Mouse (Mus musculus) lung, embryonic 16.5 days (tissue): ENCODE results near the gene Ndufa7. TPM values are rescaled to one million over a fixed set of nuclear protein-coding genes. Genes with fewer than 3 reads are reported as not detected.

Source experiments
- ATAC-seq: fragments of 200-750 bp; cut with Nextera tagmentation; 2 replicates; pipeline ENCODE4 v1.8.0; 2017; ENCODE audit warnings: low read depth, mild to moderate bottlenecking, moderate library complexity
- H3K27ac ChIP-seq: fragments of 300-500 bp; sonication (generic); 2 replicates; pipeline ENCODE4 v1.5.1; 2014; ENCODE audit warnings: mild to moderate bottlenecking, control low read depth, low read length
- H3K27me3 ChIP-seq: fragments of 300-500 bp; sonication (generic); 2 replicates; pipeline ENCODE4 v1.6.1; 2014; ENCODE audit warnings: low read depth, low read length, mixed read lengths; ENCODE audit not compliant: control insufficient read depth, insufficient read depth
- H3K36me3 ChIP-seq: fragments of 300-500 bp; sonication (generic); 2 replicates; pipeline ENCODE4 v1.6.1; 2014; ENCODE audit warnings: low read length; ENCODE audit not compliant: control insufficient read depth, insufficient read depth
- H3K4me1 ChIP-seq: fragments of 300-500 bp; sonication (generic); replicated peaks from 2 replicates; pipeline ENCODE4 v1.6.1; 2014; ENCODE audit warnings: low read length, mixed read lengths; ENCODE audit not compliant: control insufficient read depth, insufficient read depth
- H3K4me2 ChIP-seq: fragments of 300-500 bp; sonication (generic); 2 replicates; pipeline ENCODE4 v1.6.1; 2014; ENCODE audit warnings: low read depth, low read length, control low read depth
- H3K4me3 ChIP-seq: fragments of 300-500 bp; sonication (generic); 2 replicates; pipeline ENCODE4 v1.5.1; 2014; ENCODE audit warnings: mild to moderate bottlenecking, low read length, control low read depth
- H3K9ac ChIP-seq: fragments of 300-500 bp; sonication (generic); 2 replicates; pipeline ENCODE4 v1.6.1; 2014; ENCODE audit warnings: low read length, control low read depth
- H3K9me3 ChIP-seq: fragments of 300-500 bp; sonication (generic); 2 replicates; pipeline ENCODE4 v1.6.1; 2016; ENCODE audit warnings: low read length; ENCODE audit not compliant: control insufficient read depth
- WGBS: fragments of 180-500 bp; shearing (Covaris S2); extraction: QIAGEN DNeasy Blood & Tissue Kit; methylation state at CpG from one replicate; pipeline ENCODE4 v1.1.7; 2014; 5-methylcytosine and 5-hydroxymethylcytosine counted together
- polyA plus RNA-seq: library from polyadenylated mRNA; unstranded; fragments of >200 nt; fragmentation: Nextera tagmentation; extraction: Ambion mirVana; gene quantifications from 2 replicates; pipeline ENCODE4 v1.2.1, GENCODE M21; 2015

Gene Ndufa7
- polyA plus RNA-seq, 1 experiment from 2014 or later: 489 TPM

DNA sequence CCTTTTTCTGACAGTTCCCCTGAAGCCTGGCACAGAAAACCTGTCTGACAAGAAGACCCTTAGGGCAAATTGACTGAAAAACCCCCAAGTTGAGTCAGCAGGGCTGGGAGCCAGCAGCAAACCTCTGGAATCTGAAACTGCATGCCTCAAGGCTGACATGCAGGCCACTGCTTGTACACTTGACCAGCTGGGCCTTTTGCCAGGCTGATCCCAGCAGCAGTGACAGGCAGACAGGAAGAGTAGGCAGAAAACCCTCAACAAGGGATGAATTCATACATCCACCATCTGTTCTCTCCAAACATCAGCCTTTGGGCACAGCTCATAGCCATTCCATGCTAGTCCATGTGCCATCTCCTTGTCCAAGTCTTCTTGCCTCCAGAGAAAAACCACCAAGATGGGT is 41.0 kb upstream of the Ndufa7 start:
- no peak for ATAC-seq
- Histone ChIP-seq H3K27me3 (no peaks in the 10 kb centered on the region), H3K4me2 (no peak overlapping the region), H3K4me1 (peaks cover 40% of the 10 kb centered on the region), H3K9ac (no peak overlapping the region), H3K9me3 (no peaks in the 10 kb centered on the region), H3K27ac (peak overlapping the region; percentile 66), H3K4me3 (no peak overlapping the region), H3K36me3 (no peaks in the 10 kb centered on the region)

DNA sequence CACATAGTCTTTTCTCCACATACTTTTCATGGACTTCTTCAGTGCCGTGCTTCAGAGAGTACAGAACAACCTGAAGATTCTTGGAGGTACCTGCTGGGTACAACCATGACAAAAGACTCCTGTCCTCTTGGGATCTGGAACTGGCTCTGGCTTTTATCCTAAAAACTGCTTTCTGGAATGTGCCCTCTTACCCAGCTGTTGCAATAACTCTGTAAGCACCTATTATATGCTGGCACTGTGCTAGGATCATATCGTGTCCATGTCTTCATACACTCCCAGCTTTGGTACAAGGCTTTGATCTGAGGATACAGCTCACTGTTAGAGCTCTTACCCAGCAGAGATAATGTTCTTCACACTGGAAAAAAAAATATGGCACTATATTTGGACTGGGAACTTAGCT is 39.4 kb upstream of the Ndufa7 start:
- no peaks in the 10 kb centered on the region for H3K27me3 ChIP-seq
- no peak overlapping the region for H3K27ac ChIP-seq
- no peaks in the 10 kb centered on the region for H3K9me3 ChIP-seq
- H3K9ac ChIP-seq: no peak overlapping the region
- no peak for ATAC-seq
- no peaks in the 10 kb centered on the region for H3K36me3 ChIP-seq
- H3K4me3 ChIP-seq: no peak overlapping the region
- 72% methylated on average over 2 of the region's 2 CpGs for WGBS
- peaks cover 26% of the 10 kb centered on the region for H3K4me1 ChIP-seq
- no peak overlapping the region for H3K4me2 ChIP-seq

DNA sequence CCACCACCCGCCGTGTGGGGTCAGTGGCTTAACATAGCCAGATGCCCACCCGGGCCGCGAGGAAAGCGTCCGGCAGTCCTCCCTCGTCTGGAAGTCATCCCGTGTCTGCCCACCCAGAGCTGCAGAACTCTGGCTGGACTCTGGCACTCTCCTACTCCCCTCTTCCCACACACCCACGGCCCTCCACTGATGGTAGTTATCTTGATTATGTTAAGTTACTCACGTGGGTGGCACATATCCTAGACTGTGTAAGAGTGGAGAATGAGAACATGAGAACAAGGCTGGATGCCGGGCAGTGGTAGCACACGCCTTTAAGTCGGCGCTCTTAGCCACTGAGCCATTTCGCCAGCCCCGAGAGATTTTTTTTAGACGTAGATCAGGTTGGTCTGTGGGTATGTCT is 38.0 kb upstream of the Ndufa7 start:
- no peak overlapping the region for H3K27ac ChIP-seq
- H3K27me3 ChIP-seq: no peaks in the 10 kb centered on the region
- ATAC-seq: no peak
- no peaks in the 10 kb centered on the region for H3K9me3 ChIP-seq
- no peaks in the 10 kb centered on the region for H3K36me3 ChIP-seq
- H3K4me1 ChIP-seq: peaks cover 20% of the 10 kb centered on the region
- no peak overlapping the region for H3K9ac ChIP-seq
- H3K4me3 ChIP-seq: no peak overlapping the region
- 84% methylated on average over 18 of the region's 18 CpGs for WGBS
- H3K4me2 ChIP-seq: no peak overlapping the region

DNA sequence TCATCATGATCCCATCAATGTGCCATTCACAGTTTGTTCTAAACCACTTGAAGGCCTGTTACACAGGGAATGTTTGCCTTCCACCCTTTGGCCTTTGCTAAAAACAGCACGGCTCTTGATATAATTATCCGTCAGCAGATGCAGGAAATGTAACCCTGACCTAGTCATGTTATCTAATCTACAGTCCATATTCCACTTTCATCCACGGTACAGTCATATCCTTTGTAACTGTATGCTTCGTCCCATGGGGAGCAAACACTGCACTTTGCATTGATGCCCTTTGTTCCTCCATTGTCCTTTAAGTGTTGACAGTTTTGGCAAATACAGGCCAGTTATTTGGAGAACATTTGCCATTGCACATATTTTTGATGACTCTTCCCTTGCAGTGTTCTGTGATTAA is 35.6 kb upstream of the Ndufa7 start:
- ATAC-seq: no peak
- no peaks in the 10 kb centered on the region for H3K36me3 ChIP-seq
- H3K27me3 ChIP-seq: no peaks in the 10 kb centered on the region; the same call in 1 of the 2 replicates

GRCm38 (mm10) chr17:33798306-33798705 is 26.1 kb upstream of the Ndufa7 start:
- H3K27ac ChIP-seq: no peak overlapping the region
- no peaks in the 10 kb centered on the region; the same call in 1 of the 2 replicates for H3K27me3 ChIP-seq
- H3K4me2 ChIP-seq: no peak overlapping the region
- no peak overlapping the region for H3K4me3 ChIP-seq
- no peaks in the 10 kb centered on the region for H3K9me3 ChIP-seq
- ATAC-seq: no peak
- no peaks in the 10 kb centered on the region for H3K36me3 ChIP-seq
- no peak overlapping the region for H3K9ac ChIP-seq
- H3K4me1 ChIP-seq: no peaks in the 10 kb centered on the region
- 42% methylated on average over 3 of the region's 3 CpGs for WGBS

More for the DNA sequence above, 35.6 kb upstream of the Ndufa7 start:
- H3K27ac ChIP-seq: no peak overlapping the region
- H3K4me1 ChIP-seq: peaks cover under 1% of the 10 kb centered on the region; the same call in 1 of the 2 replicates
- no peaks in the 10 kb centered on the region for H3K9me3 ChIP-seq
- WGBS: 23% methylated on average over 4 of the region's 4 CpGs
- H3K9ac ChIP-seq: no peak overlapping the region
- no peak overlapping the region for H3K4me3 ChIP-seq
- no peak overlapping the region for H3K4me2 ChIP-seq

DNA sequence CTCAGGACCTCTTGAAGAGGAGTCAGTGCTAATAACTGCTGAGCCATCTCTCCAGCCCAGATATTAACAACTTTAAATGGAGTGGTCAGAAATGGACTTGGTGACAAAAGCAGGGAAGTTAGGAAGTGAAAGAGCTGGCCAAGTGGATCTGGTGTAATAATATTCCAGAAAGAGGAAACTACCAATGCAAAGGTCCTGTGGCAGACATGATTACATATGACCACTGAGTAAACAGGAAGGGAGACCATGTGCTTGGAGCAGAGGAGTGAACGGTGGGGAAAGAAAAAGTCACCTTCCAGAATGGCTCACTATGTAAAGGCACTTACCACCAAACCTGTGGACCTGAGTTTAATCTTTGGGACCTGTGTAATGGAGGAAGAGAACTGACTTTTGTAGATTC is 25.1 kb upstream of the Ndufa7 start:
- Histone ChIP-seq H3K36me3 (no peaks in the 10 kb centered on the region), H3K4me3 (no peak overlapping the region), H3K27me3 (no peaks in the 10 kb centered on the region), H3K4me1 (no peaks in the 10 kb centered on the region), H3K4me2 (no peak overlapping the region), H3K9me3 (no peaks in the 10 kb centered on the region), H3K9ac (no peak overlapping the region), H3K27ac (no peak overlapping the region)
- WGBS: 26% methylated on average over 1 of the region's 1 CpGs
- ATAC-seq: no peak

GRCm38 (mm10) chr17:33802221-33802620 is 22.2 kb upstream of the Ndufa7 start:
- Histone ChIP-seq H3K4me1 (0 out of 2 replicates have a peak, but pooled peaks cover 2% of the 10 kb centered on the region), H3K9ac (no peak overlapping the region), H3K4me2 (no peak overlapping the region), H3K27me3 (no peaks in the 10 kb centered on the region), H3K4me3 (no peak overlapping the region), H3K9me3 (no peaks in the 10 kb centered on the region), H3K36me3 (no peaks in the 10 kb centered on the region), H3K27ac (no peak overlapping the region)
- ATAC-seq: no peak
- WGBS: 2% methylated on average over 2 of the region's 2 CpGs

GRCm38 (mm10) chr17:33804205-33804604 is 20.2 kb upstream of the Ndufa7 start:
- H3K4me2 ChIP-seq: no peak overlapping the region
- no peak overlapping the region for H3K4me3 ChIP-seq
- ATAC-seq: peak; percentile 69
- no peaks in the 10 kb centered on the region for H3K27me3 ChIP-seq
- no peak overlapping the region for H3K9ac ChIP-seq
- H3K4me1 ChIP-seq: 0 out of 2 replicates have a peak, but pooled peaks cover 2% of the 10 kb centered on the region
- WGBS: 56% methylated on average over 4 of the region's 4 CpGs
- no peaks in the 10 kb centered on the region for H3K36me3 ChIP-seq
- no peaks in the 10 kb centered on the region for H3K9me3 ChIP-seq
- H3K27ac ChIP-seq: peak overlapping the region; percentile 82

- peak; percentile 90 for ATAC-seq
These were observed 19.6 kb upstream of the Ndufa7 start for GRCm38 (mm10) chr17:33804745-33805144.

More at GRCm38 (mm10) chr17:33804745-33805144, 19.6 kb upstream of the Ndufa7 start:
- H3K4me3 ChIP-seq: no peak overlapping the region
- H3K4me2 ChIP-seq: no peak overlapping the region
- no peaks in the 10 kb centered on the region for H3K9me3 ChIP-seq
- H3K27ac ChIP-seq: peak overlapping the region; percentile 82
- no peaks in the 10 kb centered on the region for H3K27me3 ChIP-seq
- 0 out of 2 replicates have a peak, but pooled peaks cover 2% of the 10 kb centered on the region for H3K4me1 ChIP-seq
- WGBS: 25% methylated on average over 1 of the region's 1 CpGs
- H3K9ac ChIP-seq: no peak overlapping the region
- H3K36me3 ChIP-seq: no peaks in the 10 kb centered on the region
